Mouse (Mus musculus) adrenal gland, postnatal 36 days (tissue): ENCODE measurements around the gene Gm37240. TPM values are rescaled to one million over a fixed set of nuclear protein-coding genes. Genes with fewer than 3 reads are reported as not detected.

ENCODE experiments used
- DNase-seq, 2 experiments: peaks; one replicate each; pipeline ENCODE4 v3.0.0; 2021; ENCODE audit warnings: mixed read lengths in 1 of 2
- total RNA-seq, 2 experiments: library from RNA; stranded (reverse); gene quantifications; 2 replicates each; pipeline ENCODE4 v1.2.3; 2021

Gm37240 gene
- total RNA-seq, 2 experiments from 2014 or later = 2.5 to 4.5 TPM

DNA sequence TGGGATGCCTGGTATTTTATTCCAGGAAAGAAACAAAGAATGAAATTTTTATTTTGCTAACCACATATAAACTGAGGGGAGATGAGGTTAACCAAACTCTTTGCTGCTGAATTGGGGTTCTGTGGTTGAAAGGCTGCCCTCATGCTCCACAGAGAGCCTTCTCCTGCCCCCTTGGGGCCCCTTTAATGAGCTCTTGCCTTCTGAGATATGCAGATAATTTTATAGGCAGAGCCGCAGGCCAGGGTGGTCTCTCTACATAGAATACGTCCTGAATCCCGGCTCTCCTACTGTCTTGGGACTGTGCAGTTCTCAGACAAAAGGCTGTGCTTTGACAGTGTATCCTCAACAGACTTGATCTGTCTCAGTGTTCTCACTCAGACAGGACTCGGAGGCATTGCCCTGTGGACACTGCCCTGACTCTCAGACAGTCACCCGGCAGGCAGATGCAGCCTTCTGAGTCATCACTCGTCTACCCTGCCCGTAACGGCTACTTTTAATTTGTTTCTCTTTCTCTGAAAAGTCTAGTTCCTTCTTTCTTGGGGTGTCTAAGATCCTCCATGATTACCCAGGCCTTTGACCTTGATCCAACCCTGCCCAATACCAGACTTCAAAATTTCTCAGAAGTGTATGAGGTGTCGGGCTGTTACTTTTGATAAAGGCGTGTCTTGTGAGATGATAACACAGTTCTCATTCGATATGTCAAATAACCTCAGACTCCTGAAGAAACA is 1184.1 kb downstream of the Gm37240 start:
- DNase-seq = no peak

DNA sequence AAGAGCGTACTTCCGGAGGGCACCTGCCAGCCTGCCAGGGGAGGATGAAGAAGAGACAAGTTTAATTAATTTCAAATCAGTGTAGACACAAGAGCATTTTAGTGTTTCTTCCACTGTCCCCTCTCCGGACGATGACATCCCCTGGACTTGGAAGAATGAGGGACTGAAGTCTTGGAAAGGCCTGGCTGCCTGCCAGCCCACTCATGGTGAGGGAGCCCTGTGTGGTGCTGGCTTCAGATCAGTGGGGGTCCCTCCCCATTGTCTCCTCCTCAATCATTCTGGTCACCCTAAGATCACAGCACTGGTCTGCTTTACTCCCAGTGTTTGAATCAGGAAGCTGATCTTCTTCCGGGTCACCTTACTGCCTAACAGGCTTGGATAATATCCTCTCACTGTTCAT is 1185.4 kb downstream of the Gm37240 start:
- no peak for DNase-seq

DNA sequence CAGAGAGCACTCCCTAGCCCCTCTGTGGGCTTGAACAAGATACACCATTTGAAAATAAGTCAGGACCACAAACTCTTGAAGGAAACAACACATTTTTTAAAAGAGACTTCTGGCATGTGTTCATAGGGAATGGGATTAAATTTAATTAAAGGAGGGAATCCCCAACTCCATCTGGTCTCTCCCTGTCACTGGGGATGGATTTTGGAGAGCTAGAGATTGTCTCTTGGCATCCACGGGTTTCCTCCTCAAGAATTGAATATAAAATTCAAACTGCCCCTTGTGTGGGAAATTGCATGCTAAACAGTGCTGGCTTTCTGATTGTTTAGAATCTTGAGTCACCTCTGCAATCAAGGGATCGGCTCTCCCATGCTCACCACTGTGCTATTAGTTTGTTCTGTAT is 1185.8 kb downstream of the Gm37240 start:
- DNase-seq = no peak

DNA sequence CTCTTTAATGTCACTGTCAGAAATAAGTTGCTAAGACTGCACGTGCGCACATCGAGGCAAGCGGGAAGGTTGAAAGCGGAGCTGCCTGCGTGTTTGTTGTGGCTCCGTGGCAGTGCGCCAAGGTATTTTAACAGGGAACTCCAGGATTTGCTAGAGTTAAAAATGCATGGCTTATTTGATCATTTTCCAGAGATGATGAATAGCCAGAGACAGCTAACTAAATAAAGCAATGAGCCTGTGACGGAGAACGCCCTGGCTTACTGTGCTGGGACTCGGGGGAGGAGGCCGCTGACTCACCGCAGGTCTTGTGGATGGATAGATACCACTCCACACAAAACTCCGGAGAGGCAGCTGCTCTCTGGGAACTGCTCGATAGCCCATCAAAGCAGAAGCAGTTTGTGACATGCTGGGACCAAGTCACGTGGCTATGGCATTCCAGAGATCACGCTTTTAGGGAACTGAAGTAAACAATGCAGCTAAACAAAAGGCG is 1190.8 kb downstream of the Gm37240 start:
- DNase-seq = peak; percentile 73 to 75

GRCm38 (mm10) chr3:84695867-84696361 is 1191.4 kb downstream of the Gm37240 start:
- peak; percentile 62 to 63 for DNase-seq

DNA sequence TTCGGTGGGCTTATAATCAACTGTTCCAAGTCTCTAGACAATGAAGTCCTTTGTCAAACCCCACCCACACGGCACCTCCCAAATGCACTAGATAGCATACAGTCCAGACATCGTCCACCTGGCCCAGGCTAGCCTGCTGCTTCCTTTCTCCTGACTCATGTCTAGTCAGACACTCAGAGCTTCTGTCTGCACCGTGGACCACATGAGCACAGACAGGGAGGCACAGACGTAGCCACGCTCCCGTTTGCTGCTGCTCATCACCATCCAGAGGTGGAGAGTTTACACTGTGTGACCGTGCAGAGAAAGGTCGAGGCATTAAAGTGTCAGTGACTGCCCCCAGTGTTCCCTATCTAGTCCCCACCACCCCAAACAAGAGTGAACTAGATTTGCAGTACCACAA is 1191.9 kb downstream of the Gm37240 start:
- no peak for DNase-seq

DNA sequence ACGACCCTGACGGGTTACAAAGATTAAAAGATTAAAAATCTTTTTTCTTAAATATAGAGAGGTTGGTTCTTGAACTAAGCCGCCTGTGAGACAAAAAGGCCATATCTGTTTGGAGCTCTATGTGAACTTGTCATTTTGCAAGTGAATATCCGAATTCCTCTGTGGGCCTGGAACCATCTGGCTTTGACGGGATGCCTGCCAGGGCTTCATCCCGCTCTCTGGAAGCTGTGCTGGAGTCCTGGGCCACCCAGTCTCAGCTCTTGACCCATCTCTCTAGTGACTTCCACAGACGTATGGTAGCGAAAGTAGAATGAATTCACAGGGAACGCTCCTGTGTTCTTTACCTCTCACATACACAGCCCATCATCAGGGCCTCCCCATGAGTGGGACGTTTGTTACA is 1193.4 kb downstream of the Gm37240 start:
- no peak for DNase-seq

GRCm38 (mm10) chr3:84692647-84693199 is 1194.6 kb downstream of the Gm37240 start:
- peak in 1 of 2 experiments; percentile 50 for DNase-seq

GRCm38 (mm10) chr3:84690091-84690771 is 1197.1 kb downstream of the Gm37240 start:
- DNase-seq = no peak

DNA sequence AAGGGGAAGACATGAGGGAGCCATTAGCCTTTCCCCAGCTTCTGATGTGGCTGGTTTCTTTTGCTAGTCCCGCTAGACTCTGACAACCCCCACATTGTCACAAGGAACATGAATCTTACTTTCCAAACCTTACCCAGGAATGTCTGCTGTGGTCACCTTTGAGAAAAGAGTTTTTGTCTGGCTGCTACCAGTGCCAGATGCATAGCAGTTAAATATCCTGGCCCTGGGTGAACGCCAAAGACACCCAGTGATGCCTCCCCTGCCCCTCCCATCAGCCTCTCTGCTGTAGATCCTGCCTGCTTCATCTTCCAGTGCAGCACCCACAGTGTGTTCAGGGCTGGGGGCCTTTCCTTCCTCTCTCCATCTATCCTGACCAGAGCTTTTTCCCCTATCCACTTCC is 1197.7 kb downstream of the Gm37240 start:
- DNase-seq = peak in 1 of 2 experiments; percentile 36

DNA sequence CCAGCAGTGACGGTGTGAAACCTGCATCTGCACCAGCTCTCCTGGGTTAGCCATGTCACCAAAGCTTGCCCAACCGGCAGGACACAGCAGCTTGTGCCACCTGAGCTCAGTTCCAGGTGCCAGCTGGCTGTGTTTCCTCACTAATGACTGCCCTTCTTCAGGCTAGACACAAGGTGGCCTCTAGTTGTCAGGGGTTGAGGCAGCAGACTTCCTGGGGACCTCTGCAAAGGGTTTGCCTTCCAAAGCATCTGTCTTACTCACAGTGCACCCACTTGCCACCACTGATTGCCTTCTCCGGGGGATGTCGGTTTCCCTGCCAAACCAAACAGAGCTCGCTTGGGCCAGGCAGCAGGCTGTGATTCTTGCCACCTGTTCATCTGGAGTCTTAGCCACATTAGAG is 1199.1 kb downstream of the Gm37240 start:
- no peak for DNase-seq

DNA sequence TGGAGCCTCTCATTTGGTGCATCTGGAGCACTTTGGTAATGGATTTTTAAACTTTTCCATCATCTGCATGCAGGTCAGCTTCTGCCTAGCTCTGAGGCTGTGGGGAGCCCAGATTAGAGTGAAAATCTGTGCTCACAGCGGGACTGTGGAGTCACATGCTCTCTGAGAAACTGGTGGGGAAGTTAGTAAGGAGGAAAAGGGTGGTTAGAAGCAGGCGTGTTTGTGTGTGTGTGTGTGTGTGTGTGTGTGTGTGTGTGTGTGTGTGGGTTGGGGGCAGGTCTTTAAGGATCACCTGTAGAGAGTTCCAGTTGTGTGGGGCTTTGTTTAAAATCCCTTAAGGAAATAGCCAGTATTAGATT is 1199.9 kb downstream of the Gm37240 start:
- no peak for DNase-seq

DNA sequence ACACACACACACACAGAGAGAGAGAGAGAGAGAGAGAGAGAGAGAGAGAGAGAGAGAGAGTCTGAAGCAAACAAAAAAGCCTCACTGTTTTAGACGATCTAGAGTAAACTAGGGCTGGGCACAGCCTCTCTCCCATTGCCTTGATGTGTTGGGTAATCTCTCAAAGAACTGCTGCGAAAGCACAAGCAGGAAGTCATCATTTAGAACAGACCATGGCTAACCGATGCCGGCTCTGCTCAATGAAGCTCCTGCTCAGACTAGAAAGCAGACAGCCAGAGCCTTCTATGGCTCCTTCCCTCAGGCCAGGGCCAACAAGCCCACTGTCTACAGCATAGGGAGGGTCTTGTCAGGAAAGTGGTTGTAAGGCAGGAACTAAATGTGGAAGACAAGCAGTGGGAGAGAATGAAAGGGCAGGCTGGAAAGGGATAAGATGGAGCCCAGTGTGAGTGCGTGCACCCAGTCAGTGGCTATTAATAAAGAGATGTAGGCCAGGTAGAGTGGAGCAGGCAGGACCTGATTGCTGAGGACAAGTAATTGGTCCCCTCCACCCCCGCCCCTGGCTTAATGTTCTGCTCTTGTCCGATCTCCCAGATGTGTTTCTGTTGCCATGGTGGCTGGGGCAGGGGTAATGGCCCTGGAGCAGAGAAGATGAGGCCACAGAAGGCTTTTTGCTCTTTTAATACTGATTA is 1200.4 kb downstream of the Gm37240 start:
- no peak for DNase-seq

GRCm38 (mm10) chr3:84686294-84686672 is 1201.0 kb downstream of the Gm37240 start:
- no peak for DNase-seq

- no peak for DNase-seq
Observed at GRCm38 (mm10) chr3:84685662-84686293, 1201.5 kb downstream of the Gm37240 start.

- DNase-seq = no peak
Observed at GRCm38 (mm10) chr3:84683788-84684187, 1203.5 kb downstream of the Gm37240 start.

DNA sequence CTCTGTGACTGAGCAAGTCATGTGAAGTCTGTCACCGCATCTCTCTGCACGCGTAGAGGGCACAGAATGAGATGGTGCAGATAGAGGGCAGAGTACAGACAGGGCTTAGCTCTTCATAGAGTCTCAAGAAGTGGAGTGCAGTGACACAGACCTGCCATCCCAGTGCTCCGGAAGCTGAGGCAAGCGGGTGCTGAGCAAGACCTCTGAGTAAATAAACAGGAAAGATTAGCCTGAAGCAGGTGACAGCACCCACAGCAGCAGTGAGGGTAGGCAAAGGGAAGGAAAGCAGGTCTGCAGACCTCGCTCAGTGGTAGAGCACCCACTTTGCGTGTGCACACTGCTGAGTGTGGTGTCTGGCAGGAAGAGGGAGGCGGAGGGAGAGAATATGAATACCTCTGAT is 1205.6 kb downstream of the Gm37240 start:
- no peak for DNase-seq

DNA sequence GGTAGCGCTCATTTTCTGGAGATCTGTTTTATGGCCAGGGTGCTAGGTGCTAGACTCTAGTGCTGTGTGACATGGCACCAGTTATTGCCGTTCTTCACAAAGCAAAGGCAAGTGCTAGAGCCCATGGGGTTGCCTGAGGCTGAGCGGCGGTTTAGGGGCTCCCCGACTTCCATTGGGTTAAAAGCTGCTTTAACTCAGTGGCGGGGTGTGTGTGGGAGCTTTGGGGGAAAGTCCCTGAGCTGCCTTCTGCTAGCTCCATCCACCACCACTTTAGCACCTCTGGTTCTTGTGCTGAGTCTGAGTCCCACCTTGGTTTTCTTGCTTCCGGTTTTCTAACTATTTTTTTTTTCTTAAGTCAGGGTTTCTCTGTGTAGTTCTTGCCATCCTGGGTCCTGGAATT is 1207.3 kb downstream of the Gm37240 start:
- DNase-seq = no peak

- no peak for DNase-seq
Observed at GRCm38 (mm10) chr3:84679542-84679941, 1207.8 kb downstream of the Gm37240 start.

- DNase-seq = no peak
Observed at GRCm38 (mm10) chr3:84678891-84679290, 1208.4 kb downstream of the Gm37240 start.

- no peak for DNase-seq
Observed at GRCm38 (mm10) chr3:84675710-84676109, 1211.6 kb downstream of the Gm37240 start.

DNA sequence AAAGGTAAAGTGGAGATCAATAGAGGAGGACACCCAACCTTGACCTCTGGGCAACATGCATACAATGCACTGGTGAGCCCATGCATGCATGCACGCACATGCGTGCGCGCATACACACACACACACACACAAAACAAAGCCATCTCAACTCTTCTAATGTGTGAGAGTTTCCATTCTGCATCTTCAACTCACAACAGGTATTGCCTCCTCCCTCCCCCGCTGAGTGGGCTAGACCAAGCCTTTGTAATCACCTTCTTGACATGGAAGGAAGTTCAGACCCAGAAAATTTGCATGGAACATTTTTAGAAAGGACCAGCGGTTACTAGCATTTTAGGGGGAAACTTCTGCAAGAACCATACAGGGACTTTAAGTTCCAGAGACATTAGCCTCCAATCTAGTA is 1213.8 kb downstream of the Gm37240 start:
- no peak for DNase-seq
